Mouse (Mus musculus): ENCODE data around the gene Gpha2.

GRCm38 (mm10) chr19:6275740-6276389 lies 49.7 kb downstream of the Gpha2 start:
- TF ChIP-seq CTCF (IDR thresholded peaks at IDR 0.05; ENCODE audit: borderline replicate concordance, insufficient read depth, low read depth, low read length) (no peak), POLR2A (IDR thresholded peaks at IDR 0.05; ENCODE audit: borderline replicate concordance, insufficient read depth, low read length) (no peak)

All from cerebellum, adult 2 months (tissue).